Mouse (Mus musculus) spleen, postnatal 14 days (tissue): ENCODE measurements at regions not wholly inside any gene's neighbourhood (a gene's known extent, or its start where the extent isn't known, plus 50 kb on each side); places are given as distances from the start of the nearest gene placed in this dataset.
"Not testable (repeated sequence)": the region's sequence is repeated elsewhere in the genome, so short reads cannot be mapped to it uniquely, and the experiment has no call there.

Source experiments
- DNase-seq, 2 experiments: peaks; one replicate each; pipeline ENCODE4 v3.0.0; 2021 to 2022; ENCODE audit warnings: low spot score in 2 of 2

DNA sequence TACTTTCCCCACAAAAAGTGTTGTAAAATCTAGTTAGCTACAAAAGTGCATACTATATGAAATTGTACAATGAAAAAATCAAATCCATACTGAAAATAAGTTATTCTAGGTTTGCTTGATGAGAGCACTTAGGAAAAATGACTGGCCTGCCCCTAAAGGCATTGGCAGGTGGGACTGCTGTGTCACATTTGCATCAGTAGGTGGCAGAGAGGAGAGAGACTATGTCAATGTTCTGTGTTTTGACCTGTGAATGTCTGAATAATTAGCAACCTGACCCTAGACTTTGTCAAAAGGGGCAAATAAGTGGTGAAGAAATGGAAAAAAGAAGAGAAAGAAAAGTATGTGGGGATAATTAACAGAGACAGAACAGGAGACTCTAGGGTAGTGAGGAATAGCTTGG, 997.0 kb upstream of the Tacstd2 start:
- DNase-seq: peak in 1 of 2 experiments; percentile 8

DNA sequence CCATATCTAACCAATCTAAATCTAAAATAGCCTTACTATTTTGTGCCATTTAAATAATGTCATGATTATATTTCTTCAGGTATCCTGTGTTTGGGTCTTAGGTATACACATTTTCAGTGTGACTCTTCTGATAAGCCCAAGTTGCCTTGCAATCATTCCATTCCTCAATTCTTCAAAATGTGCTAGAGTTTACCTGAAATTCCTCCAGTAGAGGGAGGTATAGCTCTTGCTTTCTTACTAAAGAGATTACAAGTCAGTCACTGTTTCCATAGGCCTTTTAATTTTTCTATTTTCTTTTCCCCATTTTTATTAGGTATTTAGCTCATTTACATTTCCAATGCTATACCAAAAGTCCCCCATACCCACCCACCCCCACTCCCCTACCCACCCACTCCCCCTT, 968.3 kb upstream of the Tacstd2 start:
- DNase-seq: no peak

DNA sequence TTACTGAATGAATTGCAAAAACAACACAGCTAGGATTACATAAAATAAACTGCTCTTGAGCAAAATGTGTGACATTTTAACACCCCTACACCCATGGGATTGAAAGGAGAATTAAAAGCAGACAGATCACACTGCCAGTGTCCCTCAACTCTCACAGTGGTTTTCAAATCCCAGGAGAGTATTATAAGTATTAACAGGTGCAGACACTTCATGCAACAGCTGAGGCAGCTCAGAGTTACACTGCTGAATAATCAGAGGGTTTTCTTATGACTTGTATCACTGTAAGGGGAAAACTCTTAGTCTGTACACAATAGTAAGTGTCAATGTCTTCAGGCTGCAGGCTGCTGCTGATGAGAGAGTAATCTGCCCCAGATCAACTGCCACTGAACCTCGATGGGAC, 945.5 kb upstream of the Tacstd2 start:
- no peak for DNase-seq

DNA sequence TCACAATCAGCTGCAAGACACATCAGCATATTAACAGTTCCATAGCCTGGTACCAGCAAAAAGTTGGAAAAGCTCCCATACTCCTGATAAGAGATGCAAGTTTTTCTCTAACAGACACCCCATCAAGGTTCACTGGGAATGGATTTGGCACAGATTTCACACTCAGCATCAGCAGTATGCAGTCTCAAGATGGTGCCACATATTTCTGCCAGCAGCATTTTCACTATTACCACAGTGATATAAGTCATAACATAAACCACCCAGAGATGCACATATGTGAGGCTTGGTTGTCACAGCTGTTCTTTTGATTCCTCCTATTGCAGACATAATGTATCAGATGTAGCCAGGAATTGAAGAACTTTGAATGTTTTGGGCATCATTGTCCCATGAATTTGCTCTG, 939.3 kb upstream of the Tacstd2 start:
- no peak for DNase-seq

DNA sequence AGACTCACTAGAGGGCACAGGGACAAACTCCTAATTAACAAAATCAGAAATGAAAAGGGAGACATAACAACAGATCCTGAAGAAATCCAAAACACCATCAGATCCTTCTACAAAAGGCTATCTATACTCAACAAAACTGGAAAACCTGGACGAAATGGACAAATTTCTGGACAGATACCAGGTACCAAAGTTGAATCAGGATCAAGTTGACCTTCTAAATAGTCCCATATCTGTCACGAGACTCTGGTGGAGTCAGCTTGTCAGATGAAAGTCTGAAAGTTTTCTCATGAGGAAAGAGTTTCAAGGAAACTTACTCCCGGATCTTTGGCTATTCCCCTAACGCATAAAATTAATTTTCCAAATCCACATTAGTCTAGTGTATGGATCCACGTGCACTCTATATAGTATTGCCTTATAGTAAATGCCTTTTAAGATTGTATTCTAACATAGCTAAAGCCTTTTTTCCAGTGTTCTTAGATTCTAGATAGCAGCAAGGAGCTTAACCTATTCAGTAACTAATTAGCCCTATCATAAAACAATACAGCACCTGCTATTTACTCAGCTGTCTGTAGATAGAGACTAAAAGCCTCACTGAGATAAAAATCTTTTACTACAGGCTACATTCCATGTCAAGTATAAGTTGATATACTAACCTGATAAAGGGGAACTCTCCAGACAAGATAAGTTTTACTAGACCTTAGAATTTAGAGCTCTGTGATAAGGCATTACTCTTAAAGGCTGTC, 917.6 kb upstream of the Tacstd2 start:
- not testable (repeated sequence) for DNase-seq

DNA sequence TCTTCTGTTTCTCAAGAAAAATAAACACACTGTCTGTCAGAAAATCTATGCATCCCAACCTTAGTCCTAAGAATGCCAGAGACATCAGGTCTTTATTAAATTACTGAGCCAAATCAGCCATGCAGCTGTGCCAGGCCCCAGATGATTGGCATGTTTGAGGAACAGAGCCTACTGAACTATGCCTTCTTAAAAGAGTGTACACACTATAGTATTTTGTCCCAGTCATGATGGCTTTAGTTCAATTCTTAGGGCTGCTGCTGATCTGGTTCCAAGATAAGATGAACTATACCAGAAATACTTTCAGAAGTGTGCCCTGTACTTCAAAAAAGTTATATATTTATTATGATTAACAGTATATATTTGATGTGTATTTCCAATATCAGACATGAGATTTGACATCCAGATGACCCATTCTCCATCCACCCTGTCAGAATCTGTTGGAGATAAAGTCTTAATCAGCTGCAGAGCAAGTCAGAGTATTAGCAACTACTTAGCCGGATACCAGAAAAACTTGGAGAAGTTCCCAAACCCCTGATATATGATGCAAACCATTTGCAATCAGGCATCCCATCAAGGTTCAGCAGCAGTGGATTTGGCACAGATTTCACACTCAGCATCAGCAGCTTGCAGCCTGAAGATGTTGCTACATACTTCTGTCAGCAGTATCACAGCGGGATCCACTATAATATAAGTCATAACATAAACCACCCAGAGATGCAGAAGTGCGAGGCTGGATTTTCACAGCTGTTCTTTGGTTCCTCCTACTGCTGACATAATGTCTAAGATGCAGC, 913.6 kb upstream of the Tacstd2 start:
- DNase-seq: no peak

DNA sequence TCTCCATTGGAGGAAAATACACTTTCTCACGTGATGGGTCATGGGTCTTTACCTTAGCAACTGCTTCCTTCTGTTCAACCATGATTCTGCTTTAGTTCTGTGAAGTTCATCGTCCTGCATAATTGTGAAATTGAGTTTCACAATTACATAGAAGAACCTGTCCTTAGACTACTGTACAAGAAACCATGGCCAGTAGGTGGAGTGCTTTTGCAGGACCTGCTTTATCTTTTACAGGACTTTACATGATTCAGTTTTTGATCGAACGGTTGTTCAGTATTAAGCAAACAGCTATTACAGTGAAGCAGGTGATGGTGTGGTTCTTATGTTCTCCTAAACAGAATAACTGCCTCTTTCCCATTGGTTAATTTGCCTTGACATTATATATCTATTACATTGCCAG, 910.2 kb upstream of the Tacstd2 start:
- no peak for DNase-seq

DNA sequence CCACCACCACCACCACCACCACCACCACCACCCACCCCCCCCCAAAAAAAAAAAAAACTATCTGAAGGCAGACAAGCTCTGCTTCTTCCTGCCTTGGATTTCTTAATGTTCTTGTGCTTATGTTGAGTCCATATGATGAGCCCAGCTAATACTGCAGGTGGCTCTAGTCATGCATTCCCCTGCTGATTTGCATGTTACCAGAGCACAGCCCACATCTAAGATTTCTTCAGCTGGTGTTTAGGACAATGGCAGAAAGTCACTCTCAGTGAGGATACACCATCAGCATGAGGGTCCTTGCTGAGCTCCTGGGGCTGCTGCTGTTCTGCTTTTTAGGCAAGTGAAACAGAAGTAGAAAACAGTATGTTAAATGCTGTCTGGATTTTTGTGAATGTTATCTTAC, 901.6 kb upstream of the Tacstd2 start:
- DNase-seq: peak in 1 of 2 experiments; percentile 2
